Mouse (Mus musculus): ENCODE measurements around the gene Gm3542. TPM values are rescaled to one million over a fixed set of nuclear protein-coding genes. Genes with fewer than 3 reads are reported as not detected.
"Not testable (repeated sequence)": the region's sequence is repeated elsewhere in the genome, so short reads cannot be mapped to it uniquely, and the experiment has no call there.

The Gm3542 gene
- total RNA-seq (2021): not detected in 2 replicates
- long read RNA-seq, experiment 1: 0 reads
- long read RNA-seq, experiment 2: 0 reads

DNA sequence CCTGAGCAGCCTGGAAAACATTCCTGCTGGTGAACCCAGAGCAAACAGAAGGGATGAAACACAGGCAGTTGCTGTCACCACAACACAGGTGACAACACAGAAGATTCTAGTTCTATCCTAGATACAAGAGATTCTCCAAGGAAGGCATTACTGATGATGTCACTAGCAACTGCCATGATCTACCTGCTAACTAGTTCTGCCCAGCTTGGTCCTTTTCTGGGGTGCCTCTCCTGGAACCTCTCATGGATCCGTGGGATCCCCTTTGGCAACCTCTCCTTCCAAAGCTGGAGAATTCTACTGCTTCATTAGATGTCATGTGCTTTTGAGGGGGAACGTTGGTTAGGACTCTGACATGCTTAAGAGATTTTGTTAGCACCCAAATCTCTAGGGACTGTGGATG lies at the start of gene Gm3542:
TSS of gene Gm3542 (minus strand) at position 101 of the 400 bp plus-strand sequence.
- DNase-seq: not testable (repeated sequence)

Other genes with a start within 250 kb of the Gm3542 start
- not detected in 2 replicates for gene Gm8279, start 203.4 kb downstream of the Gm3542 start, total RNA-seq (2021)
- not detected in 2 replicates for gene Gm3317, start 170.4 kb downstream of the Gm3542 start, total RNA-seq (2021)
- gene Gm8271, start 149.1 kb downstream of the Gm3542 start, total RNA-seq (2021): not detected in 2 replicates
- gene Gm3526, start 74.3 kb downstream of the Gm3542 start, total RNA-seq (2021): not detected in 2 replicates
- gene Gm3500, start 54.1 kb upstream of the Gm3542 start, total RNA-seq (2021): not detected in 2 replicates
- gene Gm3194, start 120.5 kb upstream of the Gm3542 start, total RNA-seq (2021): 1.6 TPM in 1 of 2 replicates, not detected in the other
- gene Gm8246, start 142.9 kb upstream of the Gm3542 start, total RNA-seq (2021): not detected in 2 replicates
- gene Gm3187, start 149.3 kb upstream of the Gm3542 start, total RNA-seq (2021): not detected in 2 replicates
- gene Gm3488, start 166.7 kb upstream of the Gm3542 start, total RNA-seq (2021): 1.1 TPM in 1 of 2 replicates, not detected in the other
- not detected in 2 replicates for gene Gm3532, start 203.6 kb upstream of the Gm3542 start, total RNA-seq (2021)

Data from adrenal gland, postnatal 14 days (tissue).